Mouse (Mus musculus) neural tube, embryonic 13.5 days (tissue): ENCODE results near the gene Pepd. TPM values are rescaled to one million over a fixed set of nuclear protein-coding genes. Genes with fewer than 3 reads are reported as not detected.

Experiments
- ATAC-seq: fragments of 200-750 bp; cut with Nextera tagmentation; 2 replicates; pipeline ENCODE4 v1.8.0; 2017; ENCODE audit warnings: low read depth, mild to moderate bottlenecking, moderate TSS enrichment, moderate library complexity
- H3K27ac ChIP-seq: fragments of 300-500 bp; sonication (generic); replicated peaks from 2 replicates; pipeline ENCODE4 v1.5.1; 2015; ENCODE audit warnings: moderate library complexity, mild to moderate bottlenecking, inconsistent platforms
- H3K27me3 ChIP-seq: fragments of 300-500 bp; sonication (generic); 2 replicates; pipeline ENCODE4 v1.6.1; 2015; ENCODE audit warnings: mild to moderate bottlenecking, inconsistent platforms
- H3K36me3 ChIP-seq: fragments of 300-500 bp; sonication (generic); 2 replicates; pipeline ENCODE4 v1.6.1; 2015; ENCODE audit warnings: mild to moderate bottlenecking, inconsistent platforms
- H3K4me1 ChIP-seq: fragments of 300-500 bp; sonication (generic); replicated peaks from 2 replicates; pipeline ENCODE4 v1.6.1; 2015; ENCODE audit warnings: inconsistent platforms
- H3K4me2 ChIP-seq: fragments of 300-500 bp; sonication (generic); 2 replicates; pipeline ENCODE4 v1.6.1; 2015; ENCODE audit warnings: inconsistent platforms, mild to moderate bottlenecking, moderate library complexity
- H3K4me3 ChIP-seq: fragments of 300-500 bp; sonication (generic); 2 replicates; pipeline ENCODE4 v1.5.1; 2015; ENCODE audit warnings: mild to moderate bottlenecking, inconsistent platforms
- H3K9ac ChIP-seq: fragments of 300-500 bp; sonication (generic); 2 replicates; pipeline ENCODE4 v1.6.1; 2015; ENCODE audit warnings: moderate library complexity, mild to moderate bottlenecking, inconsistent platforms
- H3K9me3 ChIP-seq: fragments of 300-500 bp; sonication (generic); 2 replicates; pipeline ENCODE4 v1.6.1; 2016; ENCODE audit warnings: inconsistent platforms
- WGBS: fragments of 180-500 bp; shearing (Covaris S2); methylation state at CpG from one replicate; pipeline ENCODE4 v1.1.7; 2015; 5-methylcytosine and 5-hydroxymethylcytosine counted together
- polyA plus RNA-seq: library from polyadenylated mRNA; unstranded; fragments of >200 nt; fragmentation: Nextera tagmentation; extraction: Ambion mirVana; gene quantifications from 2 replicates; pipeline ENCODE4 v1.2.1, GENCODE M21; 2015

Pepd gene
- polyA plus RNA-seq, 1 experiment from 2014 or later: 64.8 TPM

- H3K9me3 ChIP-seq: no peaks in the 10 kb centered on the region
- no peaks in the 10 kb centered on the region for H3K36me3 ChIP-seq
- H3K9ac ChIP-seq: no peak overlapping the region
- no peak overlapping the region for H3K4me3 ChIP-seq
- no peak for ATAC-seq
- H3K27ac ChIP-seq: no peak overlapping the region
- no peak overlapping the region for H3K4me2 ChIP-seq
- 84% methylated on average over 1 of the region's 1 CpGs for WGBS
- H3K4me1 ChIP-seq: peaks cover 25% of the 10 kb centered on the region
- no peaks in the 10 kb centered on the region for H3K27me3 ChIP-seq
Measured at GRCm38 (mm10) chr7:35024426-35024825, 112.2 kb downstream of the Pepd start.

GRCm38 (mm10) chr7:35025409-35026275, 113.5 kb downstream of the Pepd start:
- no peaks in the 10 kb centered on the region for H3K36me3 ChIP-seq
- peaks cover 21% of the 10 kb centered on the region for H3K4me1 ChIP-seq
- no peak overlapping the region for H3K4me2 ChIP-seq
- H3K9ac ChIP-seq: no peak overlapping the region
- 38% methylated on average over 5 of the region's 5 CpGs for WGBS
- H3K27ac ChIP-seq: no peak overlapping the region
- H3K9me3 ChIP-seq: no peaks in the 10 kb centered on the region
- no peak overlapping the region for H3K4me3 ChIP-seq
- ATAC-seq: peak; percentile 62
- H3K27me3 ChIP-seq: no peaks in the 10 kb centered on the region

- H3K4me2 ChIP-seq: no peak overlapping the region
- H3K36me3 ChIP-seq: no peaks in the 10 kb centered on the region
- H3K27me3 ChIP-seq: no peaks in the 10 kb centered on the region
- H3K4me1 ChIP-seq: peaks cover 21% of the 10 kb centered on the region
- no peak overlapping the region for H3K4me3 ChIP-seq
- H3K9ac ChIP-seq: no peak overlapping the region
- ATAC-seq: no peak
- whole genome bisulfite sequencing: 81% methylated on average over 4 of the region's 4 CpGs
- H3K9me3 ChIP-seq: no peaks in the 10 kb centered on the region
- H3K27ac ChIP-seq: no peak overlapping the region
Measured at GRCm38 (mm10) chr7:35026276-35026630, 114.1 kb downstream of the Pepd start.

GRCm38 (mm10) chr7:35026838-35027291, 114.7 kb downstream of the Pepd start:
- 73% methylated on average over 3 of the region's 3 CpGs for WGBS

GRCm38 (mm10) chr7:35027801-35028420, 115.7 kb downstream of the Pepd start:
- Histone ChIP-seq H3K27ac (no peak overlapping the region), H3K4me1 (peaks cover 17% of the 10 kb centered on the region), H3K4me2 (no peak overlapping the region), H3K36me3 (0 out of 2 replicates have a peak, but pooled peaks cover 6% of the 10 kb centered on the region), H3K4me3 (no peak overlapping the region), H3K9me3 (no peaks in the 10 kb centered on the region), H3K27me3 (no peaks in the 10 kb centered on the region), H3K9ac (no peak overlapping the region)
- 78% methylated on average over 9 of the region's 9 CpGs for WGBS
- no peak for ATAC-seq

More at GRCm38 (mm10) chr7:35026838-35027291, 114.7 kb downstream of the Pepd start:
- no peak overlapping the region for H3K9ac ChIP-seq
- no peaks in the 10 kb centered on the region for H3K27me3 ChIP-seq
- no peak overlapping the region for H3K4me3 ChIP-seq
- no peaks in the 10 kb centered on the region for H3K9me3 ChIP-seq
- no peak overlapping the region for H3K27ac ChIP-seq
- ATAC-seq: no peak
- H3K4me2 ChIP-seq: no peak overlapping the region
- H3K36me3 ChIP-seq: 0 out of 2 replicates have a peak, but pooled peaks cover 4% of the 10 kb centered on the region
- peaks cover 17% of the 10 kb centered on the region for H3K4me1 ChIP-seq

GRCm38 (mm10) chr7:35028559-35028958, 116.4 kb downstream of the Pepd start:
- ATAC-seq: no peak
- Histone ChIP-seq H3K27me3 (no peaks in the 10 kb centered on the region), H3K36me3 (0 out of 2 replicates have a peak, but pooled peaks cover 6% of the 10 kb centered on the region), H3K4me2 (no peak overlapping the region), H3K4me1 (peaks cover 24% of the 10 kb centered on the region), H3K9ac (no peak overlapping the region), H3K9me3 (no peaks in the 10 kb centered on the region), H3K4me3 (no peak overlapping the region), H3K27ac (no peak overlapping the region)
- WGBS: 85% methylated on average over 16 of the region's 16 CpGs

GRCm38 (mm10) chr7:35029228-35029627, 117.0 kb downstream of the Pepd start:
- Histone ChIP-seq H3K27ac (no peak overlapping the region), H3K4me2 (no peak overlapping the region), H3K36me3 (0 out of 2 replicates have a peak, but pooled peaks cover 6% of the 10 kb centered on the region), H3K27me3 (no peaks in the 10 kb centered on the region), H3K9ac (no peak overlapping the region), H3K4me1 (peaks cover 30% of the 10 kb centered on the region), H3K4me3 (no peak overlapping the region), H3K9me3 (no peaks in the 10 kb centered on the region)
- WGBS: 88% methylated on average over 5 of the region's 5 CpGs
- ATAC-seq: no peak

- Histone ChIP-seq H3K4me2 (no peak overlapping the region), H3K9ac (no peak overlapping the region), H3K4me3 (no peak overlapping the region), H3K9me3 (no peaks in the 10 kb centered on the region), H3K27me3 (no peaks in the 10 kb centered on the region), H3K4me1 (peaks cover 34% of the 10 kb centered on the region), H3K36me3 (0 out of 2 replicates have a peak, but pooled peaks cover 6% of the 10 kb centered on the region), H3K27ac (no peak overlapping the region)
- ATAC-seq: no peak
- 85% methylated on average over 3 of the region's 3 CpGs for WGBS
Measured at GRCm38 (mm10) chr7:35029648-35030047, 117.5 kb downstream of the Pepd start.

- 84% methylated on average over 6 of the region's 6 CpGs for WGBS
- Histone ChIP-seq H3K9me3 (no peaks in the 10 kb centered on the region), H3K27ac (no peak overlapping the region)
Measured at GRCm38 (mm10) chr7:35030567-35030966, 118.4 kb downstream of the Pepd start.

GRCm38 (mm10) chr7:35035141-35035553, 123.0 kb downstream of the Pepd start:
- ATAC-seq: no peak

More at GRCm38 (mm10) chr7:35030567-35030966, 118.4 kb downstream of the Pepd start:
- Histone ChIP-seq H3K4me2 (no peak overlapping the region), H3K9ac (no peak overlapping the region), H3K27me3 (no peaks in the 10 kb centered on the region), H3K4me1 (peaks cover 43% of the 10 kb centered on the region), H3K4me3 (no peak overlapping the region), H3K36me3 (0 out of 2 replicates have a peak, but pooled peaks cover 6% of the 10 kb centered on the region)
- ATAC-seq: no peak

GRCm38 (mm10) chr7:35035565-35035964, 123.4 kb downstream of the Pepd start:
- H3K4me2 ChIP-seq: no peak overlapping the region
- H3K9me3 ChIP-seq: no peaks in the 10 kb centered on the region
- no peaks in the 10 kb centered on the region for H3K27me3 ChIP-seq
- H3K27ac ChIP-seq: peak overlapping the region; percentile 70
- H3K4me3 ChIP-seq: no peak overlapping the region
- peak; percentile 9; the same call in 1 of the 2 replicates for ATAC-seq
- peaks cover 24% of the 10 kb centered on the region; the same call in 1 of the 2 replicates for H3K36me3 ChIP-seq
- no peak overlapping the region for H3K9ac ChIP-seq
- H3K4me1 ChIP-seq: peaks cover 48% of the 10 kb centered on the region
- whole genome bisulfite sequencing: 92% methylated on average over 4 of the region's 4 CpGs

More at GRCm38 (mm10) chr7:35035141-35035553, 123.0 kb downstream of the Pepd start:
- WGBS: 14% methylated on average over 6 of the region's 6 CpGs
- no peak overlapping the region for H3K4me2 ChIP-seq
- peak overlapping the region; percentile 70 for H3K27ac ChIP-seq
- no peaks in the 10 kb centered on the region for H3K27me3 ChIP-seq
- no peaks in the 10 kb centered on the region for H3K9me3 ChIP-seq
- H3K4me1 ChIP-seq: peaks cover 48% of the 10 kb centered on the region
- no peak overlapping the region for H3K9ac ChIP-seq
- H3K4me3 ChIP-seq: no peak overlapping the region
- H3K36me3 ChIP-seq: peaks cover 20% of the 10 kb centered on the region; the same call in 1 of the 2 replicates

- Histone ChIP-seq H3K4me1 (peaks cover 51% of the 10 kb centered on the region), H3K9ac (peak overlapping the region; percentile 31; the same call in 1 of the 2 replicates), H3K27ac (peak overlapping the region; percentile 70), H3K4me3 (no peak overlapping the region), H3K4me2 (no peak overlapping the region), H3K27me3 (no peaks in the 10 kb centered on the region), H3K9me3 (no peaks in the 10 kb centered on the region), H3K36me3 (peaks cover 27% of the 10 kb centered on the region; the same call in 1 of the 2 replicates)
- ATAC-seq: peak; percentile 90
- WGBS: 30% methylated on average over 5 of the region's 5 CpGs
Measured at GRCm38 (mm10) chr7:35036266-35036731, 124.1 kb downstream of the Pepd start.
